Mouse (Mus musculus) thymus, adult 2 months (tissue): ENCODE data around the gene Gm5142. TPM values are rescaled to one million over a fixed set of nuclear protein-coding genes. Genes with fewer than 3 reads are reported as not detected.

ENCODE experiments used
- DNase-seq: peaks from one replicate; pipeline ENCODE4 v3.0.0; 2021
- H3K27ac ChIP-seq: fragments of 200-500 bp; 2 replicates; pipeline ENCODE4 v1.5.1; 2012; ENCODE audit warnings: low read length, control low read depth; ENCODE audit not compliant: control insufficient read depth, insufficient read depth
- H3K27me3 ChIP-seq: fragments of 200-500 bp; 2 replicates; pipeline ENCODE4 v1.6.1; 2012; ENCODE audit warnings: mild to moderate bottlenecking, low read length, moderate library complexity, mixed read lengths; ENCODE audit not compliant: control insufficient read depth, insufficient read depth
- H3K36me3 ChIP-seq: fragments of 200-500 bp; 2 replicates; pipeline ENCODE4 v1.6.1; 2012; ENCODE audit warnings: mild to moderate bottlenecking, low read length, moderate library complexity; ENCODE audit not compliant: control insufficient read depth, insufficient read depth
- H3K4me1 ChIP-seq: fragments of 200-500 bp; replicated peaks from 2 replicates; pipeline ENCODE4 v1.6.1; 2012; ENCODE audit warnings: low read length; ENCODE audit not compliant: control insufficient read depth, insufficient read depth
- H3K4me3 ChIP-seq: fragments of 200-500 bp; 2 replicates; pipeline ENCODE4 v1.5.1; 2012; ENCODE audit warnings: mild to moderate bottlenecking, low read length, control low read depth, moderate library complexity; ENCODE audit not compliant: control insufficient read depth, insufficient read depth
- CTCF ChIP-seq: fragments of 200-500 bp; IDR thresholded peaks from 2 replicates; pipeline ENCODE4 v1.5.1; 2012; ENCODE audit warnings: mild to moderate bottlenecking, control low read depth, low read length, moderate library complexity, borderline replicate concordance; ENCODE audit not compliant: control insufficient read depth, poor library complexity, insufficient read depth; ENCODE audit errors: extremely low read depth
- POLR2A ChIP-seq: fragments of 200-500 bp; IDR thresholded peaks from 2 replicates; pipeline ENCODE4 v1.6.1; 2012; ENCODE audit warnings: mild to moderate bottlenecking, low read length, control low read depth, moderate library complexity; ENCODE audit not compliant: control insufficient read depth, poor library complexity, insufficient read depth; ENCODE audit errors: extremely low read depth
- WGBS: fragments of 180-500 bp; shearing (Covaris S2); methylation state at CpG from one replicate; pipeline ENCODE4 v1.1.7; 2018; 5-methylcytosine and 5-hydroxymethylcytosine counted together
- polyA plus RNA-seq: library from polyadenylated mRNA; depleted of rRNA; stranded (reverse); fragments of >200 nt; gene quantifications from 2 replicates; pipeline ENCODE4 v1.2.3, GENCODE M21; 2012; rRNA removed

Gene Gm5142
- polyA plus RNA-seq, 1 experiment = not detected

- TF ChIP-seq CTCF (no peak), POLR2A (no peak)
- H3K4me1 ChIP-seq = no peaks in the 10 kb centered on the region
- H3K27ac ChIP-seq = no peak overlapping the region
- H3K4me3 ChIP-seq = no peak overlapping the region
- no peaks in the 10 kb centered on the region for H3K27me3 ChIP-seq
- no peak for DNase-seq
- H3K36me3 ChIP-seq = no peaks in the 10 kb centered on the region
- WGBS = 80% methylated on average over 2 of the region's 2 CpGs
These were observed 23.0 kb downstream of the Gm5142 start for GRCm38 (mm10) chr14:59155589-59155988.

GRCm38 (mm10) chr14:59142793-59143192 is 35.8 kb downstream of the Gm5142 start, which contains the start of gene 1700129C05Rik:
TSS of gene 1700129C05Rik (minus strand) at chr14:59142893.
- TF ChIP-seq POLR2A = no peak
- TF ChIP-seq CTCF = no peak
- H3K36me3 ChIP-seq = no peaks in the 10 kb centered on the region
- H3K27ac ChIP-seq = no peak within 1 kb of the TSS
- no peaks in the 10 kb centered on the region for H3K4me1 ChIP-seq
- no peak within 1 kb of the TSS for H3K4me3 ChIP-seq
- WGBS = 98% methylated on average over 4 of the region's 4 CpGs
- no peaks in the 10 kb centered on the region for H3K27me3 ChIP-seq
- no peak for DNase-seq

DNA sequence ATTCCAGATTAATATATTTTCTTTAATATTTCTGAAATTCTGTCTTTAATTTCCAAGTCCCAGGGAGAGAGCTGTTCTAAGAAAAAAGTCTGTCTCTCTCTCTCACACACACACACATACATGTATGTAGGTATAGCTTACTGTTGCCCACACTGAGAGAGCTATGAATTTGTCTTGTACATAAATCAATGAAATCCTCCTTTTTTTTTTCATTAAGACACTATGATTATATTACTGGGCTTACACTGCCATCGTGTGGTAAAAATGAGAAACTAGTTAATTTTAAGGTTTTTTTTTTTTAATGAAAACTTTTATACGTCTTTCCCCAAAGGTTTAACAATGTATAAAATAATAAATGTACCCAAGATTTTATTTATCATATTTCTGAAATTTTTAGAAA is 64.3 kb downstream of the Gm5142 start:
- H3K36me3 ChIP-seq = no peaks in the 10 kb centered on the region
- TF ChIP-seq POLR2A (no peak), CTCF (no peak)
- no peaks in the 10 kb centered on the region for H3K27me3 ChIP-seq
- H3K4me3 ChIP-seq = no peak overlapping the region
- H3K4me1 ChIP-seq = no peaks in the 10 kb centered on the region
- no peak overlapping the region for H3K27ac ChIP-seq
- DNase-seq = no peak
- 12% methylated on average over 2 of the region's 2 CpGs for WGBS

Other genes with a start within 250 kb of the Gm5142 start
- not detected in 2 replicates for gene 1700129C05Rik, start 35.9 kb downstream of the Gm5142 start, polyA plus RNA-seq
- gene Rcbtb1, start 22.5 kb upstream of the Gm5142 start, polyA plus RNA-seq = 16.9 and 17.8 TPM in 2 replicates
- 0.12 TPM in 1 of 2 replicates, not detected in the other for gene Gm6904, start 81.5 kb upstream of the Gm5142 start, polyA plus RNA-seq
- 1.7 and 3.4 TPM in 2 replicates for gene Phf11a, start 118.8 kb upstream of the Gm5142 start, polyA plus RNA-seq
- 2.7 and 4.1 TPM in 2 replicates for gene Phf11b, start 162.6 kb upstream of the Gm5142 start, polyA plus RNA-seq
- 4.5 and 8.2 TPM in 2 replicates for gene Phf11d, start 186.7 kb upstream of the Gm5142 start, polyA plus RNA-seq
- gene Phf11c, start 216.6 kb upstream of the Gm5142 start, polyA plus RNA-seq = 2.2 and 3.1 TPM in 2 replicates